Mouse (Mus musculus): Measurements from ENCODE around the gene Serpinb8.

- TF ChIP-seq CTCF (IDR thresholded peaks at IDR 0.05; ENCODE audit: low read depth) = no peak
- no peak for TF ChIP-seq EP300 (IDR thresholded peaks at IDR 0.05; ENCODE audit: low read depth)
These were observed 48.2 kb downstream of the Serpinb8 start for GRCm38 (mm10) chr1:107638056-107638455.
